Mouse (Mus musculus): ENCODE measurements at regions not wholly inside any gene's neighbourhood (a gene's known extent, or its start where the extent isn't known, plus 50 kb on each side); places are given as distances from the start of the nearest gene placed in this dataset.

DNA sequence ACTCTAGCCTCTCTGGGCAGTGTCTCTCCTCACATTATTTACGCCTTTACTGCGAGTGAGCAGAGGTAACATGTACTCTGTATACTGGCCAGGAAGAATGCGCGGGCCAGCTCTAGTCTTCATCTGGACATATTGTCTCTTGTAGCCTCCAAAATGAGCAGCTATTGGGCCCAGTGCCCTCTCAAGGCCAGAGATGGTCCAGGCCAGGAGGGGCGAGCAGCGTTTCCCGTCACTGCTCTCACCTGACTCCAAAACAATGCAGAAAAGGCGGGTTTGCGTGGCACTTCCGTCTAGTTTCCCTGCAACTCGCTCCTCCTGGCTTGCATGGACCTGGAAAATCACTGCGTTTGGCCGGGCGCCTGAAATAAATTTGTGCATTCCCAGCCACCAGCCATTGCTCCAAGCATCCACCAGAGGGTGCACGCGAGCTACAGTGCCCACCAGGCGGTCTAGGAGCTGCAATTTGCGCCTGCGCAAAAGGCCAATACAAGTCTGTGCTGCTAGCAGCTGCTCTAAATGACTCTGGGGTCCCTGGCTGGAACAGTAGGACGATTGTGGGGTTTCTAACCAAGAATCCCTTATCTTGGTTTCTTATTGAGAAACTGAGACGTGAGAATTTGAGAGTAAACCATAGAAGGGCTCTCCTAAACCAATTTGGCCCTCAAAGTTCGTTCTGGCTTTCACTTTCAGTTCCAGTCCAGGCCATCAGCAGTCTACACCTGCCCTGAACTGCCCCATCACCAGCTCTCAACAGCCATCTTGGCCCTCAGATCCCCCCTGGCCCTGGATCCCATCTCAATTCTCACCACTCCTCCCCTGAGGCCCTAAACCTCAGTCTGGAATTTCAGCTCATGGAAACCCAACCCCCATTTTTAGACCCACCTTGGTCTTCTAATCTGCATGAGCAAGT, 59.0 kb upstream of the Cd34 start:
- TF ChIP-seq CTCF (conservative IDR thresholded peaks at IDR 0.05; ENCODE audit: low read length) (peak; percentile 98), POU5F1 (IDR thresholded peaks at IDR 0.05; ENCODE audit: borderline replicate concordance, low read length) (no peak), NANOG (IDR thresholded peaks at IDR 0.05; ENCODE audit: borderline replicate concordance, low read length) (no peak)

All from E14TG2a.4 (cell line).